Mouse (Mus musculus): ENCODE data around the gene Tmem150a. TPM values are rescaled to one million over a fixed set of nuclear protein-coding genes. Genes with fewer than 3 reads are reported as not detected.

Gene Tmem150a
- polyA plus RNA-seq, 2 experiments: 39.0 to 43.6 TPM

- DNase-seq (ENCODE audit: low read depth in 3 of 3, low spot score in 3 of 3): no peak
- peaks cover 33% of the 10 kb centered on the region for H3K36me3 ChIP-seq (replicated peaks; ENCODE audit: control insufficient read depth, insufficient read depth, low read depth)
- H3K9me3 ChIP-seq (ENCODE audit: control insufficient read depth, low read length): no peaks in the 10 kb centered on the region
- peak overlapping the region; percentile 79 for H3K4me2 ChIP-seq (ENCODE audit: low read depth)
- H3K4me3 ChIP-seq (ENCODE audit: insufficient read depth in 1 of 2, low read depth in 2 of 2, low read length in 2 of 2): peak overlapping the region; percentile 91 to 97
- no peak for ATAC-seq (ENCODE audit: insufficient read depth)
- 46% methylated on average over 10 of the region's 10 CpGs for WGBS (ENCODE audit: insufficient replicate concordance)
- TF ChIP-seq CTCF (IDR thresholded peaks at IDR 0.05; ENCODE audit: low read depth) (no peak), EP300 (IDR thresholded peaks at IDR 0.05; ENCODE audit: low read depth) (no peak)
- peak overlapping the region; percentile 99 for H3K9ac ChIP-seq (replicated peaks)
- H3K4me1 ChIP-seq (replicated peaks; ENCODE audit: control insufficient read depth in 2 of 2, insufficient read depth in 2 of 2, low read length in 1 of 2): peaks cover 53 to 64% of the 10 kb centered on the region in 2 experiments
- H3K27ac ChIP-seq: peak overlapping the region; percentile 99
- H3K27me3 ChIP-seq (ENCODE audit: control insufficient read depth, insufficient read depth, low read length): no peaks in the 10 kb centered on the region
Observed at GRCm38 (mm10) chr6:72388266-72388665, 33.0 kb downstream of the Tmem150a start.

GRCm38 (mm10) chr6:72388791-72389329 lies 33.6 kb downstream of the Tmem150a start:
- TF ChIP-seq CTCF (IDR thresholded peaks at IDR 0.05; ENCODE audit: low read depth): no peak
- TF ChIP-seq EP300 (IDR thresholded peaks at IDR 0.05; ENCODE audit: low read depth): no peak
- peak overlapping the region; percentile 91 to 97 for H3K4me3 ChIP-seq (ENCODE audit: insufficient read depth in 1 of 2, low read depth in 2 of 2, low read length in 2 of 2)
- no peak for DNase-seq (ENCODE audit: low read depth in 3 of 3, low spot score in 3 of 3)
- peaks cover 49 to 58% of the 10 kb centered on the region in 2 experiments for H3K4me1 ChIP-seq (replicated peaks; ENCODE audit: control insufficient read depth in 2 of 2, insufficient read depth in 2 of 2, low read length in 1 of 2)
- H3K27me3 ChIP-seq (ENCODE audit: control insufficient read depth, insufficient read depth, low read length): no peaks in the 10 kb centered on the region
- no peaks in the 10 kb centered on the region for H3K9me3 ChIP-seq (ENCODE audit: control insufficient read depth, low read length)
- WGBS (ENCODE audit: insufficient replicate concordance): 31% methylated on average over 6 of the region's 6 CpGs
- H3K9ac ChIP-seq (replicated peaks): peak overlapping the region; percentile 99
- no peak for ATAC-seq (ENCODE audit: insufficient read depth)
- peak overlapping the region; percentile 79 for H3K4me2 ChIP-seq (ENCODE audit: low read depth)
- H3K36me3 ChIP-seq (replicated peaks; ENCODE audit: control insufficient read depth, insufficient read depth, low read depth): peaks cover 33% of the 10 kb centered on the region
- H3K27ac ChIP-seq: peak overlapping the region; percentile 99

GRCm38 (mm10) chr6:72389471-72389940 lies 34.3 kb downstream of the Tmem150a start:
- Histone ChIP-seq H3K9me3 (ENCODE audit: control insufficient read depth, low read length) (no peaks in the 10 kb centered on the region), H3K9ac (replicated peaks) (peak overlapping the region; percentile 99), H3K27me3 (ENCODE audit: control insufficient read depth, insufficient read depth, low read length) (no peaks in the 10 kb centered on the region), H3K4me2 (ENCODE audit: low read depth) (peak overlapping the region; percentile 79), H3K4me1 (replicated peaks; ENCODE audit: control insufficient read depth in 2 of 2, insufficient read depth in 2 of 2, low read length in 1 of 2) (peaks cover 42 to 54% of the 10 kb centered on the region in 2 experiments), H3K4me3 (ENCODE audit: insufficient read depth in 1 of 2, low read depth in 2 of 2, low read length in 2 of 2) (peak overlapping the region; percentile 91 to 97), H3K36me3 (replicated peaks; ENCODE audit: control insufficient read depth, insufficient read depth, low read depth) (peaks cover 33% of the 10 kb centered on the region), H3K27ac (peak overlapping the region; percentile 99)
- TF ChIP-seq EP300 (IDR thresholded peaks at IDR 0.05; ENCODE audit: low read depth): peak; percentile 94
- peak; percentile 16 for TF ChIP-seq CTCF (IDR thresholded peaks at IDR 0.05; ENCODE audit: low read depth)
- DNase-seq (ENCODE audit: low read depth in 3 of 3, low spot score in 3 of 3) (peak; percentile 88 to 90 (median 89)), ATAC-seq (ENCODE audit: insufficient read depth) (peak; percentile 90)
- 2% methylated on average over 13 of the region's 13 CpGs for WGBS (ENCODE audit: insufficient replicate concordance)

- peak within 1 kb of the TSS; percentile 99 for H3K27ac ChIP-seq
- WGBS (ENCODE audit: insufficient replicate concordance): under 1% methylated on average over 33 of the region's 33 CpGs
- H3K4me3 ChIP-seq (ENCODE audit: insufficient read depth in 1 of 2, low read depth in 2 of 2, low read length in 2 of 2): peak within 1 kb of the TSS; percentile 91 to 97
- ATAC-seq (ENCODE audit: insufficient read depth) (peak; percentile 49), DNase-seq (ENCODE audit: low read depth in 3 of 3, low spot score in 3 of 3) (peak in 2 of 3 experiments; percentile 58 to 72)
- peak within 1 kb of the TSS; percentile 79 for H3K4me2 ChIP-seq (ENCODE audit: low read depth)
- peaks cover 26% of the 10 kb centered on the region for H3K36me3 ChIP-seq (replicated peaks; ENCODE audit: control insufficient read depth, insufficient read depth, low read depth)
- no peaks in the 10 kb centered on the region for H3K9me3 ChIP-seq (ENCODE audit: control insufficient read depth, low read length)
- no peaks in the 10 kb centered on the region for H3K27me3 ChIP-seq (ENCODE audit: control insufficient read depth, insufficient read depth, low read length)
- TF ChIP-seq EP300 (IDR thresholded peaks at IDR 0.05; ENCODE audit: low read depth) (no peak), CTCF (IDR thresholded peaks at IDR 0.05; ENCODE audit: low read depth) (peak; percentile 66)
- peaks cover 36 to 48% of the 10 kb centered on the region in 2 experiments for H3K4me1 ChIP-seq (replicated peaks; ENCODE audit: control insufficient read depth in 2 of 2, insufficient read depth in 2 of 2, low read length in 1 of 2)
- peak within 1 kb of the TSS; percentile 99 for H3K9ac ChIP-seq (replicated peaks)
Observed at GRCm38 (mm10) chr6:72389941-72390771, 34.9 kb downstream of the Tmem150a start, which contains the start of gene Vamp8. Vamp8 (minus strand) TSS chr6:72390703.

Measured in liver, embryonic 14.5 days (tissue).